Mouse (Mus musculus) embryonic facial prominence, embryonic 14.5 days (tissue): ENCODE measurements at regions not wholly inside any gene's neighbourhood (a gene's known extent, or its start where the extent isn't known, plus 50 kb on each side); places are given as distances from the start of the nearest gene placed in this dataset.

Source experiments
- ATAC-seq: fragments of 200-750 bp; cut with Nextera tagmentation; 2 replicates; pipeline ENCODE4 v1.8.0; 2017; ENCODE audit warnings: low read depth, moderate number of reproducible peaks, moderate TSS enrichment
- DNase-seq: peaks from one replicate; pipeline ENCODE4 v3.0.0-alpha.2; 2015; ENCODE audit warnings: low spot score
- H3K27ac ChIP-seq: fragments of 300-500 bp; sonication (generic); replicated peaks from 2 replicates; pipeline ENCODE4 v1.5.1; 2014; ENCODE audit warnings: low read depth, mild to moderate bottlenecking, low read length, moderate library complexity
- H3K27me3 ChIP-seq: fragments of 300-500 bp; sonication (generic); replicated peaks from 2 replicates; pipeline ENCODE4 v1.6.1; 2014; ENCODE audit warnings: low read length; ENCODE audit not compliant: control insufficient read depth, insufficient read depth
- H3K36me3 ChIP-seq: fragments of 300-500 bp; sonication (generic); 2 replicates; pipeline ENCODE4 v1.6.1; 2014; ENCODE audit warnings: low read length, mixed read lengths; ENCODE audit not compliant: control insufficient read depth, insufficient read depth
- H3K4me1 ChIP-seq: fragments of 300-500 bp; sonication (generic); 2 replicates; pipeline ENCODE4 v1.6.1; 2014; ENCODE audit warnings: antibody characterized with exemption, low read length; ENCODE audit not compliant: control insufficient read depth, insufficient read depth
- H3K4me2 ChIP-seq: fragments of 300-500 bp; sonication (generic); 2 replicates; pipeline ENCODE4 v1.6.1; 2014; ENCODE audit warnings: low read depth, mild to moderate bottlenecking, low read length, moderate library complexity, mixed read lengths
- H3K4me3 ChIP-seq: fragments of 300-500 bp; sonication (generic); 2 replicates; pipeline ENCODE4 v1.5.1; 2014; ENCODE audit warnings: low read depth, mild to moderate bottlenecking, low read length
- H3K9ac ChIP-seq: fragments of 300-500 bp; sonication (generic); 2 replicates; pipeline ENCODE4 v1.6.1; 2014; ENCODE audit warnings: low read depth, mild to moderate bottlenecking, low read length, moderate library complexity, mixed read lengths
- H3K9me3 ChIP-seq: fragments of 300-500 bp; sonication (generic); 2 replicates; pipeline ENCODE4 v1.6.1; 2016; ENCODE audit warnings: low read length; ENCODE audit not compliant: control insufficient read depth
- WGBS: fragments of 180-500 bp; shearing (Covaris S2); extraction: QIAGEN DNeasy Blood & Tissue Kit; methylation state at CpG from one replicate; pipeline ENCODE4 v1.1.7; 2014; 5-methylcytosine and 5-hydroxymethylcytosine counted together

GRCm38 (mm10) chr3:40120298-40120875 is 410.7 kb upstream of the Intu start:
- 18% methylated on average over 4 of the region's 4 CpGs for WGBS
- peak; percentile 65 for ATAC-seq

GRCm38 (mm10) chr3:40123558-40124236 is 407.4 kb upstream of the Intu start:
- DNase-seq (no peak), ATAC-seq (no peak)

More at GRCm38 (mm10) chr3:40120298-40120875, 410.7 kb upstream of the Intu start:
- DNase-seq, result peak; percentile 79
- Histone ChIP-seq H3K27ac (no peak overlapping the region; the same call in 1 of the 2 replicates), H3K27me3 (no peaks in the 10 kb centered on the region), H3K4me2 (no peak overlapping the region), H3K36me3 (no peaks in the 10 kb centered on the region), H3K9ac (no peak overlapping the region), H3K9me3 (no peaks in the 10 kb centered on the region), H3K4me3 (no peak overlapping the region), H3K4me1 (peaks cover 17% of the 10 kb centered on the region; the same call in 1 of the 2 replicates)

GRCm38 (mm10) chr3:40126903-40127302 is 404.2 kb upstream of the Intu start:
- Histone ChIP-seq H3K27me3 (no peaks in the 10 kb centered on the region), H3K4me3 (no peak overlapping the region), H3K9me3 (no peaks in the 10 kb centered on the region), H3K4me1 (no peaks in the 10 kb centered on the region), H3K36me3 (no peaks in the 10 kb centered on the region), H3K27ac (no peak overlapping the region), H3K4me2 (no peak overlapping the region), H3K9ac (no peak overlapping the region)
- 76% methylated on average over 2 of the region's 2 CpGs for WGBS
- ATAC-seq (no peak), DNase-seq (no peak)

More at GRCm38 (mm10) chr3:40123558-40124236, 407.4 kb upstream of the Intu start:
- Histone ChIP-seq H3K27ac (no peak overlapping the region), H3K4me1 (peaks cover 17% of the 10 kb centered on the region; the same call in 1 of the 2 replicates), H3K36me3 (no peaks in the 10 kb centered on the region), H3K9ac (no peak overlapping the region), H3K27me3 (no peaks in the 10 kb centered on the region), H3K4me2 (no peak overlapping the region), H3K4me3 (no peak overlapping the region), H3K9me3 (no peaks in the 10 kb centered on the region)
- 84% methylated on average over 9 of the region's 9 CpGs for WGBS

- 78% methylated on average over 8 of the region's 8 CpGs for WGBS
- Histone ChIP-seq H3K4me1 (no peaks in the 10 kb centered on the region), H3K9ac (no peak overlapping the region), H3K27me3 (no peaks in the 10 kb centered on the region), H3K36me3 (no peaks in the 10 kb centered on the region), H3K4me3 (no peak overlapping the region), H3K4me2 (no peak overlapping the region), H3K27ac (0 out of 2 replicates have a peak overlapping the region, but pooled peaks have one; percentile 15), H3K9me3 (no peaks in the 10 kb centered on the region)
- no peak for ATAC-seq
- DNase-seq, result peak; percentile 22
Observed at GRCm38 (mm10) chr3:40130858-40131584, 400.1 kb upstream of the Intu start.

GRCm38 (mm10) chr3:40138671-40139070 is 392.4 kb upstream of the Intu start:
- DNase-seq (peak; percentile 53), ATAC-seq (no peak)
- Histone ChIP-seq H3K27ac (0 out of 2 replicates have a peak overlapping the region, but pooled peaks have one; percentile 16), H3K9ac (no peak overlapping the region), H3K36me3 (no peaks in the 10 kb centered on the region), H3K4me1 (0 out of 2 replicates have a peak, but pooled peaks cover 4% of the 10 kb centered on the region), H3K27me3 (no peaks in the 10 kb centered on the region), H3K9me3 (no peaks in the 10 kb centered on the region), H3K4me3 (no peak overlapping the region), H3K4me2 (no peak overlapping the region)
- WGBS, result 52% methylated on average over 5 of the region's 5 CpGs

GRCm38 (mm10) chr3:40142229-40142628 is 388.9 kb upstream of the Intu start:
- H3K4me3 ChIP-seq, result no peak overlapping the region
- 62% methylated on average over 5 of the region's 5 CpGs for WGBS
- no peak overlapping the region for H3K9ac ChIP-seq
- no peaks in the 10 kb centered on the region for H3K27me3 ChIP-seq
- DNase-seq, result no peak
- peak overlapping the region; percentile 34; the same call in 1 of the 2 replicates for H3K27ac ChIP-seq
- H3K36me3 ChIP-seq, result no peaks in the 10 kb centered on the region
- H3K4me1 ChIP-seq, result 0 out of 2 replicates have a peak, but pooled peaks cover 4% of the 10 kb centered on the region
- no peaks in the 10 kb centered on the region for H3K9me3 ChIP-seq
- ATAC-seq, result no peak
- H3K4me2 ChIP-seq, result no peak overlapping the region

- Histone ChIP-seq H3K9ac (no peak overlapping the region), H3K27ac (no peak overlapping the region), H3K4me3 (no peak overlapping the region), H3K9me3 (no peaks in the 10 kb centered on the region), H3K27me3 (no peaks in the 10 kb centered on the region), H3K4me1 (no peaks in the 10 kb centered on the region; the same call in 1 of the 2 replicates), H3K4me2 (no peak overlapping the region), H3K36me3 (no peaks in the 10 kb centered on the region)
- ATAC-seq, result no peak
- WGBS, result 47% methylated on average over 6 of the region's 6 CpGs
- peak; percentile 20 for DNase-seq
Observed at GRCm38 (mm10) chr3:40158631-40159030, 372.5 kb upstream of the Intu start.

GRCm38 (mm10) chr3:40159591-40160145 is 371.4 kb upstream of the Intu start:
- 43% methylated on average over 9 of the region's 9 CpGs for WGBS
- H3K27me3 ChIP-seq, result no peaks in the 10 kb centered on the region
- H3K9ac ChIP-seq, result no peak overlapping the region
- no peak overlapping the region for H3K4me3 ChIP-seq
- no peaks in the 10 kb centered on the region for H3K36me3 ChIP-seq
- ATAC-seq, result no peak
- no peaks in the 10 kb centered on the region for H3K9me3 ChIP-seq
- no peak overlapping the region for H3K4me2 ChIP-seq
- H3K4me1 ChIP-seq, result no peaks in the 10 kb centered on the region; the same call in 1 of the 2 replicates
- H3K27ac ChIP-seq, result no peak overlapping the region
- peak; percentile 79 for DNase-seq
